Mouse (Mus musculus): Measurements from ENCODE around the gene Fam81b. TPM values are rescaled to one million over a fixed set of nuclear protein-coding genes. Genes with fewer than 3 reads are reported as not detected.

Fam81b gene
- total RNA-seq, 2 experiments from 2014 or later = not detected

DNA sequence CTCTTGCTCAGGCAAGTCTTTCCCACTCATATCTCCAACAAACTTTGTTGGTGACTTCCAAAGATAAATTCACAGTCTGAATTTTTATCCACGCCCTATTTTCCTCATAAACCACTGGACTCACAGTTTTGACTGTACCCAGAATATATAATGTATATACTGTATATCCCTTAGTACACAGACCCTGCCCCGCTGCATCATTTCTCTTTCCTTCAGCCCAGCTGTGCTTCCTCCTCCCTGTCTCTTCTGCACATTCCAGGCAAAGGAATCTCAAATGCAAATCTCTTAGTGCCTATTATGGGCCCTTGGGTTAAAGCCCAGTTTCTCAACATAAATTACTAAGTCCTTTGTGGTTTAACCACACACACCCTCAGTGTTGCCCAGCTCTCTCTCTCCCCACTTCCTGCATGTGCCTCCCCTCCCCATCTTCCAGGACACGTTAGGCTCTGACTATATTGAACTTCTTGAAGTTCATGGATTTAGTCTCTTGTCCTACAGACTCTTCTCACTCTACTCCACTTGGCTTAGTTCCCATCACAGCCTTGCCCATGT is 107.5 kb downstream of the Fam81b start:
- intact Hi-C loops (cut with DNase I) = no loop called here
- no peak for DNase-seq (ENCODE audit: low spot score in 2 of 2)

DNA sequence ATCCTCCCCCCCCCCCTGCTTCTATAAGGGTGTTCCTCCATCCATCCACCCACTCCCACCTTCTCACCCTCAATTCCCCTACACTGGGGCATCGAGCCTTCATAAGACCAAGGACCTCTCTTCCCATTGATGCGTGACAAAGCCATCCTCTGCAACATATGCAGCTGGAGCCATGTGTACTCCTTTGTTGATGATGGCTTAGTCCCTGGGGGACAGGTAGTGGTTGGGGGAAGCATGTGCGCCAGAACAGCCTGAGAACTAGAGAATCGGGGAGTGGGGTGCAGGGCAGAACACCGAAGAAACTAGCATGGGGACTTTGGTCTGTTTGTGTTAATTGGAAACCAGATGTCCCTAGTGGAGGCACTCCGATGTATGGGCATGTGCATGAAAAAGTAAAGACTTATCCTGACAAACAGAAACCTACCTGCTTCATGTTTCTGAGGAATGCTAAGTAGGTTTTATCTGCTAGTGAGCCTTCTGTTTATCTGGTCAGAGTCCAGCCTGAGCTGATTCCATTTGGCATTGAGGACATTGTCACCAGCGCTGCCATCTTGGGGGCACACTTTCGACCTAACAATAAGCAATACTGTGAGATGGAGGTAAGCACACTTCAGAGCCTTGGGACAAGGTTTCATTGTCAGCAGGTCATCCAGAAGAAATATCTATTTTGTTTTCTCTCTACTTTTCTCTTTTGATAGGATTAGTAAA is 109.3 kb downstream of the Fam81b start:
- DNase-seq (ENCODE audit: low spot score in 2 of 2) = no peak
- intact Hi-C loops (cut with DNase I) = no loop called here

DNA sequence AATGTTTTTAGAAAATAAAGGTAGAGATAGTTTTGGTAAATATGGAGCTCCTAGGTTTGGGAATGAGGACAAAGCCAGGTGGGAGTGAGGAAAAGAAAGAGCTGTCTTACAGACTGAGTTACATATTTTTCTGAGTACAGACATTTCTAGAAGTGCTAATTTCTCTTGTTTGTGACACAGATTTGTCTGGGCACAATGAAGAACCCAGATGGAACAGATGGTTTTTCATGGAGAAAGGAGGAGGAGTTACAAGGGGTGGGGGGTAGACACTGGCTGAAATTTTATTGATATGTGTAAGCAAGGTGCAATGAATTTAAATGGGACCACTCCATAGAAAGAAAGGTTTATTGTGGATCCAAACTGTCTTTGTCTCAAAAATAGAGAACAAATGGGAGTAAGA is 109.9 kb downstream of the Fam81b start:
- intact Hi-C loops (cut with DNase I) = no loop called here
- DNase-seq (ENCODE audit: low spot score in 2 of 2) = no peak

DNA sequence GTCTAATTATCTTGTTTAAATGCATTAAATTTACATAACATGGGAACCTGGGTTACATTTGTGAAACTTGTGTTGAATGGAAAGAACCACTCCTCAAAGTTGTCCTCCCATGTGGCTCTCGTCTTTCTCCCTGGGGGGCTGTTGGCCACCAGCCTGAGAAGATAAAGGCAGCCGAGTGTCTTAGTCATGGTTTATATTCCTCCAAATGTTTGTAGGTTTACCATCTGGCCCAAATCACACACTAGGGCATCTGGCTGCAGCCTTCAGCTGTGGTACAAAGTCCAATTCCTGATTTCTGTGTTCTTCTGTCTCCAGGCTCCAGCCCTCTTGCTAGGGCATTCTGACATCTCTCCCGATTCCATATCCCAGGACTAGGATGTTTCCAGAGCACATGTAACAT is 114.6 kb downstream of the Fam81b start:
- no peak for DNase-seq (ENCODE audit: low spot score in 2 of 2)
- intact Hi-C loops (cut with DNase I) = no loop called here

DNA sequence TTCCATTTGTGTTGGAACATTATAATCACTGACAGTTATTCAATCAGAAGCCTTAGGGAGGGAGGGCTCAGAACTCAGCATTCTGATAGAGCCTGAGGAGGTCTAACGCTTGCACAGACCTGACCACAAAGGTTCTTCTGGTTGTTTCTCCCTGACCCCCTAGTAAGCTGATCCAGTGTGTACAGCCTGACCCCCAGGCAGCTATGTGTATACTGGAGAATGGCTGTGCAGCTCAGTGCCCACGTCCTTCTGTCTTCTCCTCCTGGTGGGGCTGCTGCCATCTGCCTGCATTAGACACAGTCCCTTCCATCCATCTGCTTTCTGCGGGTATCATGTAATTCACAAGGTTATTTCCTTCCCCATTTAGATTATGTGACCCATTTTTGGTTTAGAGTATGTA is 115.7 kb downstream of the Fam81b start:
- intact Hi-C loops (cut with DNase I) = no loop called here
- DNase-seq (ENCODE audit: low spot score in 2 of 2) = peak in 1 of 2 experiments; percentile 45

DNA sequence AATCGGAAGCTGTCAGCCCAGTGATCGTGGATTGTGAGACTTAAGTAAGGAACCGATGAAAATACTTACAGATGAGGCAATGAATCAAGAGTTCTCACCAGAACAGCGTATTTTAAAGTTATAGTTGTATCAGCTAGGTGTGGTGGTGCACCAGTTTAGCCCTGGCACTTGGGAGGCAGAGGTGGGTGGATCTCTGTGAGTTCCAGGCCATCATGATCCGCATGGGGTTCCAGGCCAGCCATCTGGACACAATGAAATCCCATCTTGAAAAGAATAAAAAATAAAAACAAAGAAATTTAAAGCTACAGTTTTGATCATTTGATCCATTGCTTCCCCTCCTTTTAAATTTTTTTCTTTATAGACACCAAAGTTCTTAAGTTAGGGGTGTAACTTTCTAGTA is 117.2 kb downstream of the Fam81b start:
- no peak for DNase-seq (ENCODE audit: low spot score in 2 of 2)
- intact Hi-C loops (cut with DNase I) = no loop called here

DNA sequence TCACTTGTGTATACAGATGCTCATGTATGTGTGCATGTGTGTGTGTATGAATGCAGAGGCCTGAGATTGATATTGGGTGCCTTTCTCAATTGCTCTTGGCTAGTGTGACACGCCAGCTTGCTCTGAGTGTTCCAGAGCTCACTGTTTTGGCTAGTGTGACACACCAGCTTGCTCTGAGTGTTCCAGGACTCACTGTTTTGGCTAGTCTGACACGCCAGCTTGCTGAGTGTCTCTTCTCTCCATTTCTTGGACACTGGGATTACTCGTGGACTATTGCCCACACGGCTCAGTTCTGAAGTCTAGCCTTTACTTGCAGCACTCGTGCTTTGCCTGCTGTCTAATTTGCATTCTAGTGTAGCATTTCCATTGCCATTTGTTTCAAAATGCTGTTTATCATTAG is 126.2 kb downstream of the Fam81b start:
- no peak for DNase-seq (ENCODE audit: low spot score in 2 of 2)
- intact Hi-C loops (cut with DNase I) = no loop called here

DNA sequence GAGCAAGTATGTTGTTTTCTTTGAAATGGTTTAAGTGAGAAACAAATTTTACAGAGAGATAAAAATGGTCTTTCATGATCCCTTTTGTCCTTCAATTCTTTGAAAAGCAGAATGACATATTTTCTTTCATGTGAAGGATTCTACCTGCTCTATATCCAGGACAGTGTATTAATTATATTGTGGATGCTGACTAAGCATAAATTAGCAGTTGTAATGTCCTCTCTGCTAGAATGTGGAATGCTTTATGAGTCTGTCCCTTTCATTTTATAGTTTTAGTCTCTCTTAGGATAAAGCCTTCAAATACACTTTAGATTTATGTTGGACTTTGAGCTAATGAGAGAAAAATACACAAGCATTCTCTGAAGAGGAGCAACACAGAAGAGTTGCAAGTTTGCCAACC is 130.6 kb downstream of the Fam81b start:
- intact Hi-C loops (cut with DNase I) = no loop called here
- DNase-seq (ENCODE audit: low spot score in 2 of 2) = no peak

DNA sequence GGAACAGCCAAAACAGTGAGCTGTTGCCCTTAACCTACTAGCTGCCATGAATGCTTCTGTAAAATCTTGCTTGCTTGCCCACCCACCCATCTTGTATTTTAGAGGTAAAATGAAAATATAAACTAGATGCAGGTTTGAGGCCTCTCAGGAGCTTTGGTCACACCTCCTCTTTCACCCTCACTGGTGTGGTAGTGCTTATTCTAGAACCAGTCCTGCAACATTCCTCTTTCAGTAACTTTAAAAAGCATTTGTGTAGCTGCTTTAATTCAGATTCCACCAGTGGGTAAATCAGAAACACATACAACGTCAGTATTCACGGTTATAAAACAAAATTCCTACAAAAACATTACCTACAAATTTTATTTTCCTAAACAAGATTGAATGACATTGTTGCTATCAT is 144.3 kb downstream of the Fam81b start:
- intact Hi-C loops (cut with DNase I) = no loop called here
- no peak for DNase-seq (ENCODE audit: low spot score in 2 of 2)

DNA sequence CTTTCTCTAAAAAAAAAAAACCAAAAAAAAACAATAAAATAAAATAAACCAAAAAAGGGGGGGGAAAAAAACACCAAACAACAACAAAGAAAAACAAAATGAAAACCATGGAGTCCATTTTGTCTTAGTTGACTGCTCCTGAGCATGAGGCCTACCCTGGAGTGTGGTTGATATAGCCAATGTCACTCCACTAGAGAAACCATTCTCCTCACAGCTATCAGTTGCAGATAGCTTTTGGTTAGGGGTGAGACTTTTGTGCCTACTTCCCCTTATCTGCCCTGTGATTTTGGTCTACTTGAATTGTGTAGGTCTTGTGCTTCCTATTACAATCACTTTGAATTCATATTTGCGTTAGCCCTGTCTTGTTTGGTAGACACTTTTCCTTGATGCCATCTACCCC is 147.4 kb downstream of the Fam81b start:
- no peak for DNase-seq (ENCODE audit: low spot score in 2 of 2)
- intact Hi-C loops (cut with DNase I) = no loop called here

DNA sequence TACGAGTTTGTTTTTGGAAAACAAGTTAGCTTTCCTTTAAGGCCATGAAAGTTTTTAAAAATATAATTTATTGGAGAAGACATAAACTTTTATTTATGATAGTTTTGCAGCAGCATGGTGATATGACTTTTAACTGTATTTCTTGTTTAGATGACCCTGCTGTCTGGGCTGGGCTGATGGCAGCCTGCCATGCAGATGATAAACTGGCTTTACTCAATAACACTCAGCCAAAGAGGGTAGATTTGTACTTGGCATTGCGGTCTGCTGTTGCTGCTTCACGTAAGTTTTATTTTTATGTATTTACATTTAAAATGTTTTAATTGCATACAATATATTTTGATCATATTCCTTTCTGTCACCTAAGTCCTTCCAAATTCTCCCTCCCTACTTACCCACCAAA is 147.8 kb downstream of the Fam81b start:
- intact Hi-C loops (cut with DNase I) = no loop called here
- DNase-seq (ENCODE audit: low spot score in 2 of 2) = no peak

Small RNA genes lying within 50 kb of the gene (microRNA-seq; reads per million reads assigned to microRNA genes)
- 0 reads per million in 2 experiments for gene Gm24025

Other genes starting within 250 kb of the Fam81b start
- 1 to 10 TPM; 1.7 to 3.0 TPM for gene Gpr150, start 248.1 kb downstream of the Fam81b start, total RNA-seq (2021)
- 1 to 10 TPM; 3.6 to 4.6 TPM for gene Arsk, start 206.4 kb downstream of the Fam81b start, total RNA-seq (2021)
- 10 to 100 TPM; 17.1 to 19.8 TPM for gene Ttc37, start 206.3 kb downstream of the Fam81b start, total RNA-seq (2021)
- 10 to 100 TPM; 37.3 to 40.5 TPM for gene Mctp1, start 79.5 kb upstream of the Fam81b start, total RNA-seq (2021)